In the genomic region with DNA sequence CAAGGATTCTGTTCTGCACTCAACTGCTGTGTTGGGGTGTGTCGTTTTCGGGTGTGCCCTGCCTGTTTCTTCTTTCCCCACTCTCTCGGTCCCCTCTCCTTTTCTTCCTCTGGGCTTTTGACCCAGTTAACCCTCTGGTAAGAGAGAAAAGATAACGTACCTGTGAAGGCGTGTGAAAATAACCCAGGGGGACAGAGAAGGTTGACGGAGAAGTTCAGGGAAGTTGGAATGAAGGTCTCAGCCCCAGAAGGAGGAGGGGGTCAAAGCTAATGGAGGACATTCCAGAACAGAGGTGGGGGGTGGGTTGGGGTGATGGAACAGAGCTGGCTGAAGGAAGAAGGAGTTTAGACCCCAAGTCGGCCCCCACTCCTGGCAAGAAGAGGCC, we compare ENCODE assay signal across 8 mouse cellular contexts. TPM values are rescaled to one million over a fixed set of nuclear protein-coding genes. Genes with fewer than 3 reads are reported as not detected.
A peak's percentile ranks its signal among the peaks of the same experiment; 100 is the strongest.
DNase-seq lines count a peak whose midpoint lies in the region; ATAC-seq lines count a peak whose summit lies in the region.

No protein-coding gene starts in this region.

- H3K9me3 ChIP-seq in kidney, embryonic 16.5 days (ENCODE audit: low read length): peaks cover 4% of the 10 kb centered on the region; the same call in 1 of the 2 replicates
- peaks cover 6% of the 10 kb centered on the region; the same call in 1 of the 2 replicates for H3K9me3 ChIP-seq in hindbrain, embryonic 12.5 days (replicated peaks)
- no peaks in the 10 kb centered on the region for H3K9me3 ChIP-seq in midbrain, embryonic 13.5 days

- peak overlapping the region; percentile 98 for H3K27ac ChIP-seq in kidney, embryonic 16.5 days (ENCODE audit: low read length)
- peak overlapping the region; percentile 73 for H3K27ac ChIP-seq in hindbrain, embryonic 12.5 days
- H3K27ac ChIP-seq in midbrain, embryonic 13.5 days: no peak overlapping the region

- no peak for DNase-seq in kidney, adult 9 months
- peak; percentile 29 for DNase-seq in adipocyte (ENCODE audit: low spot score)
- no peak for DNase-seq in adrenal gland, postnatal 25 days
- no peak for DNase-seq in left cerebral cortex, postnatal 4 days

- H3K4me1 ChIP-seq in kidney, embryonic 16.5 days (ENCODE audit: insufficient read depth, low read length): peaks cover 56% of the 10 kb centered on the region
- H3K4me1 ChIP-seq in hindbrain, embryonic 12.5 days: peaks cover 70% of the 10 kb centered on the region
- peaks cover 82% of the 10 kb centered on the region for H3K4me1 ChIP-seq in midbrain, embryonic 13.5 days (replicated peaks)

- peak overlapping the region; percentile 83 for H3K4me2 ChIP-seq in kidney, embryonic 16.5 days (replicated peaks; ENCODE audit: low read depth, low read length)
- peak overlapping the region; percentile 99 for H3K4me2 ChIP-seq in hindbrain, embryonic 12.5 days (replicated peaks)
- H3K4me2 ChIP-seq in midbrain, embryonic 13.5 days (replicated peaks): peak overlapping the region; percentile 92

- intact Hi-C loops in left cerebral cortex, postnatal 4 days (cut with DNase I): no loop called here

- WGBS in kidney, embryonic 16.5 days: 5% methylated on average over 7 of the region's 7 CpGs
- 1% methylated on average over 7 of the region's 7 CpGs for WGBS in hindbrain, embryonic 12.5 days
- 8% methylated on average over 7 of the region's 7 CpGs for WGBS in midbrain, embryonic 13.5 days

- no peak for ATAC-seq in kidney, embryonic 16.5 days (ENCODE audit: low FRiP score, low TSS enrichment)
- no peak for ATAC-seq in hindbrain, embryonic 12.5 days (ENCODE audit: low FRiP score)
- no peak for ATAC-seq in midbrain, embryonic 13.5 days
- no peak for ATAC-seq in frontal cortex, adult (ENCODE audit: low TSS enrichment)

- H3K27me3 ChIP-seq in kidney, embryonic 16.5 days (ENCODE audit: insufficient read depth, low read length): no peaks in the 10 kb centered on the region
- H3K27me3 ChIP-seq in hindbrain, embryonic 12.5 days: no peaks in the 10 kb centered on the region
- no peaks in the 10 kb centered on the region for H3K27me3 ChIP-seq in midbrain, embryonic 13.5 days

- H3K36me3 ChIP-seq in kidney, embryonic 16.5 days (ENCODE audit: insufficient read depth, low read length): 0 out of 2 replicates have a peak, but pooled peaks cover 5% of the 10 kb centered on the region
- peaks cover 15% of the 10 kb centered on the region for H3K36me3 ChIP-seq in hindbrain, embryonic 12.5 days
- peaks cover 18% of the 10 kb centered on the region for H3K36me3 ChIP-seq in midbrain, embryonic 13.5 days

- H3K9ac ChIP-seq in kidney, embryonic 16.5 days (replicated peaks; ENCODE audit: low read length): peak overlapping the region; percentile 85
- H3K9ac ChIP-seq in hindbrain, embryonic 12.5 days: peak overlapping the region; percentile 85
- peak overlapping the region; percentile 97 for H3K9ac ChIP-seq in midbrain, embryonic 13.5 days (replicated peaks)

- peak overlapping the region; percentile 68 for H3K4me3 ChIP-seq in kidney, embryonic 16.5 days (ENCODE audit: low read length)
- peak overlapping the region; percentile 75 for H3K4me3 ChIP-seq in hindbrain, embryonic 12.5 days
- peak overlapping the region; percentile 84 for H3K4me3 ChIP-seq in midbrain, embryonic 13.5 days (replicated peaks)

RNA-seq across cellular contexts. Expression of a gene that starts 3.6 kb away (rescaled TPM):
- polyA plus RNA-seq in kidney, embryonic 16.5 days (2015; fragmentation: Nextera tagmentation; extraction: Ambion mirVana): 22.2 and 25.2 TPM in 2 replicates
- 31.5 and 32.3 TPM in 2 replicates for polyA plus RNA-seq in hindbrain, embryonic 12.5 days (2016; fragmentation: Nextera tagmentation; extraction: Ambion mirVana)
- polyA plus RNA-seq in midbrain, embryonic 13.5 days (2015; fragmentation: Nextera tagmentation; extraction: Ambion mirVana): 23.8 and 27.4 TPM in 2 replicates
- 36.5 and 36.8 TPM in 2 replicates for total RNA-seq in adrenal gland, postnatal 25 days (2021)
- total RNA-seq in left cerebral cortex, postnatal 4 days (2021): 10 to 100 TPM; 43.3 to 52.7 TPM

RNA-seq across cellular contexts. Expression of a gene that starts 7.8 kb away (rescaled TPM):
- 63.3 and 67.0 TPM in 2 replicates for polyA plus RNA-seq in kidney, embryonic 16.5 days (2015; fragmentation: Nextera tagmentation; extraction: Ambion mirVana)
- polyA plus RNA-seq in hindbrain, embryonic 12.5 days (2016; fragmentation: Nextera tagmentation; extraction: Ambion mirVana): 36.0 and 36.9 TPM in 2 replicates
- 28.9 and 33.2 TPM in 2 replicates for polyA plus RNA-seq in midbrain, embryonic 13.5 days (2015; fragmentation: Nextera tagmentation; extraction: Ambion mirVana)
- total RNA-seq in adrenal gland, postnatal 25 days (2021): 8.7 and 9.8 TPM in 2 replicates
- total RNA-seq in left cerebral cortex, postnatal 4 days (2021): 1 to 10 TPM; 6.1 to 7.0 TPM

RNA-seq across cellular contexts. Expression of a gene that starts 10.7 kb away (rescaled TPM):
- 45.1 and 48.2 TPM in 2 replicates for polyA plus RNA-seq in kidney, embryonic 16.5 days (2015; fragmentation: Nextera tagmentation; extraction: Ambion mirVana)
- 45.2 and 46.0 TPM in 2 replicates for polyA plus RNA-seq in hindbrain, embryonic 12.5 days (2016; fragmentation: Nextera tagmentation; extraction: Ambion mirVana)
- 34.3 and 37.3 TPM in 2 replicates for polyA plus RNA-seq in midbrain, embryonic 13.5 days (2015; fragmentation: Nextera tagmentation; extraction: Ambion mirVana)
- total RNA-seq in adrenal gland, postnatal 25 days (2021): 51.4 and 53.3 TPM in 2 replicates
- 10 to 100 TPM; 37.4 to 38.8 TPM for total RNA-seq in left cerebral cortex, postnatal 4 days (2021)

RNA-seq across cellular contexts. Expression of a gene that starts 27.6 kb away (rescaled TPM):
- 16.3 and 16.7 TPM in 2 replicates for polyA plus RNA-seq in kidney, embryonic 16.5 days (2015; fragmentation: Nextera tagmentation; extraction: Ambion mirVana)
- polyA plus RNA-seq in hindbrain, embryonic 12.5 days (2016; fragmentation: Nextera tagmentation; extraction: Ambion mirVana): 14.4 and 18.2 TPM in 2 replicates
- 10.3 and 12.7 TPM in 2 replicates for polyA plus RNA-seq in midbrain, embryonic 13.5 days (2015; fragmentation: Nextera tagmentation; extraction: Ambion mirVana)
- total RNA-seq in adrenal gland, postnatal 25 days (2021): 30.1 and 31.1 TPM in 2 replicates
- total RNA-seq in left cerebral cortex, postnatal 4 days (2021): 10 to 100 TPM; 30.1 to 30.4 TPM

RNA-seq across cellular contexts. Expression of a gene that starts 28.3 kb away (rescaled TPM):
- 33.3 and 36.5 TPM in 2 replicates for polyA plus RNA-seq in kidney, embryonic 16.5 days (2015; fragmentation: Nextera tagmentation; extraction: Ambion mirVana)
- polyA plus RNA-seq in hindbrain, embryonic 12.5 days (2016; fragmentation: Nextera tagmentation; extraction: Ambion mirVana): 25.7 and 28.7 TPM in 2 replicates
- polyA plus RNA-seq in midbrain, embryonic 13.5 days (2015; fragmentation: Nextera tagmentation; extraction: Ambion mirVana): 34.7 and 36.8 TPM in 2 replicates
- total RNA-seq in adrenal gland, postnatal 25 days (2021): 41.3 and 56.5 TPM in 2 replicates
- total RNA-seq in left cerebral cortex, postnatal 4 days (2021): 10 to 100 TPM; 59.8 to 69.2 TPM
